Mouse (Mus musculus) adrenal gland, postnatal 4 days (tissue): ENCODE measurements around the gene Tmprss3. TPM values are rescaled to one million over a fixed set of nuclear protein-coding genes. Genes with fewer than 3 reads are reported as not detected.

Experiments
- DNase-seq, 2 experiments: peaks; one replicate each; pipeline ENCODE4 v3.0.0; 2021 to 2022; ENCODE audit warnings: low spot score in 2 of 2, mixed read lengths in 2 of 2
- total RNA-seq, 2 experiments: library from RNA; stranded (reverse); gene quantifications; 2 replicates each; pipeline ENCODE4 v1.2.3; 2021

The Tmprss3 gene
- total RNA-seq, 2 experiments from 2014 or later = 0.11 TPM; not detected in 1

GRCm38 (mm10) chr17:31195207-31195606, 3.6 kb downstream of the Tmprss3 start:
- no peak for DNase-seq

- DNase-seq = no peak
These were observed 5.4 kb downstream of the Tmprss3 start for GRCm38 (mm10) chr17:31193360-31193759.

GRCm38 (mm10) chr17:31192663-31193062, 6.1 kb downstream of the Tmprss3 start:
- no peak for DNase-seq

GRCm38 (mm10) chr17:31191825-31192224, 7.0 kb downstream of the Tmprss3 start:
- no peak for DNase-seq

GRCm38 (mm10) chr17:31187370-31187769, 11.4 kb downstream of the Tmprss3 start:
- peak; percentile 21 to 46 for DNase-seq

- DNase-seq = no peak
These were observed 14.3 kb downstream of the Tmprss3 start for GRCm38 (mm10) chr17:31184269-31184990.

GRCm38 (mm10) chr17:31183180-31183974, 15.4 kb downstream of the Tmprss3 start:
- DNase-seq = no peak

- no peak for DNase-seq
These were observed 17.3 kb downstream of the Tmprss3 start for GRCm38 (mm10) chr17:31181490-31181889.

GRCm38 (mm10) chr17:31176321-31176720, 22.5 kb downstream of the Tmprss3 start:
- no peak for DNase-seq

GRCm38 (mm10) chr17:31169796-31170195, 29.0 kb downstream of the Tmprss3 start:
- DNase-seq = no peak

GRCm38 (mm10) chr17:31165127-31165526, 33.6 kb downstream of the Tmprss3 start, which contains the start of gene Tff1:
TSS of gene Tff1 (minus strand) at chr17:31165277.
- no peak for DNase-seq

GRCm38 (mm10) chr17:31163821-31164220, 35.0 kb downstream of the Tmprss3 start:
- DNase-seq = no peak

GRCm38 (mm10) chr17:31162607-31163006, 36.2 kb downstream of the Tmprss3 start:
- no peak for DNase-seq

- no peak for DNase-seq
These were observed 38.5 kb downstream of the Tmprss3 start for GRCm38 (mm10) chr17:31160291-31160690.

GRCm38 (mm10) chr17:31157921-31158320, 40.9 kb downstream of the Tmprss3 start:
- DNase-seq = no peak

- no peak for DNase-seq
These were observed 45.0 kb downstream of the Tmprss3 start for GRCm38 (mm10) chr17:31153785-31154184.

GRCm38 (mm10) chr17:31152966-31153499, 45.7 kb downstream of the Tmprss3 start:
- DNase-seq = no peak

GRCm38 (mm10) chr17:31152512-31152911, 46.3 kb downstream of the Tmprss3 start:
- no peak for DNase-seq

GRCm38 (mm10) chr17:31145998-31146397, 52.8 kb downstream of the Tmprss3 start:
- no peak for DNase-seq

- no peak for DNase-seq
These were observed 54.4 kb downstream of the Tmprss3 start, which contains the start of gene Tff2 for GRCm38 (mm10) chr17:31144040-31145037. TSS of gene Tff2 (minus strand) at chr17:31144282.

GRCm38 (mm10) chr17:31142116-31142515, 56.7 kb downstream of the Tmprss3 start:
- no peak for DNase-seq
